Mouse (Mus musculus): Measurements from ENCODE around the gene Cdh7. TPM values are rescaled to one million over a fixed set of nuclear protein-coding genes. Genes with fewer than 3 reads are reported as not detected.
A peak's percentile ranks its signal among the peaks of the same experiment; 100 is the strongest.

The Cdh7 gene
- polyA plus RNA-seq (2015; fragmentation: Nextera tagmentation; extraction: Ambion mirVana): 10.8 and 11.8 TPM in 2 replicates

- H3K4me3 ChIP-seq: peak within 1 kb of the TSS; percentile 67
- H3K27me3 ChIP-seq: no peaks in the 10 kb centered on the region
- no peaks in the 10 kb centered on the region for H3K9me3 ChIP-seq (replicated peaks)
- peaks cover 20% of the 10 kb centered on the region for H3K4me1 ChIP-seq
- H3K9ac ChIP-seq: peak within 1 kb of the TSS; percentile 72
- peak within 1 kb of the TSS; percentile 78 for H3K27ac ChIP-seq
- no peaks in the 10 kb centered on the region for H3K36me3 ChIP-seq (ENCODE audit: poor library complexity, severe bottlenecking)
- under 1% methylated on average over 26 of the region's 35 CpGs for WGBS
- ATAC-seq: peak; percentile 90
- H3K4me2 ChIP-seq: peak within 1 kb of the TSS; percentile 91
Measured at GRCm38 (mm10) chr1:109982064-109982808, at the start of gene Cdh7. Gene Cdh7, plus strand, starts transcription at chr1:109982431.

GRCm38 (mm10) chr1:109932674-109933073 is 49.6 kb upstream of the Cdh7 start:
- WGBS: 69% methylated on average over 3 of the region's 3 CpGs
- peak; percentile 86 for ATAC-seq
- Histone ChIP-seq H3K9ac (no peak overlapping the region), H3K4me3 (no peak overlapping the region), H3K36me3 (ENCODE audit: poor library complexity, severe bottlenecking) (no peaks in the 10 kb centered on the region), H3K4me2 (no peak overlapping the region), H3K4me1 (no peaks in the 10 kb centered on the region), H3K27ac (no peak overlapping the region), H3K9me3 (replicated peaks) (no peaks in the 10 kb centered on the region), H3K27me3 (no peaks in the 10 kb centered on the region)

GRCm38 (mm10) chr1:109948571-109948970 is 33.7 kb upstream of the Cdh7 start:
- no peaks in the 10 kb centered on the region for H3K9me3 ChIP-seq (replicated peaks)
- 68% methylated on average over 2 of the region's 2 CpGs for WGBS
- no peaks in the 10 kb centered on the region for H3K36me3 ChIP-seq (ENCODE audit: poor library complexity, severe bottlenecking)

GRCm38 (mm10) chr1:109971721-109972425 is 10.4 kb upstream of the Cdh7 start:
- no peak overlapping the region for H3K4me3 ChIP-seq
- H3K36me3 ChIP-seq (ENCODE audit: poor library complexity, severe bottlenecking): no peaks in the 10 kb centered on the region
- H3K9me3 ChIP-seq (replicated peaks): no peaks in the 10 kb centered on the region
- ATAC-seq: peak; percentile 95
- no peak overlapping the region for H3K4me2 ChIP-seq
- WGBS: 16% methylated on average over 5 of the region's 5 CpGs
- H3K27ac ChIP-seq: peak overlapping the region; percentile 19; the same call in 1 of the 2 replicates
- no peaks in the 10 kb centered on the region for H3K27me3 ChIP-seq
- H3K9ac ChIP-seq: no peak overlapping the region
- H3K4me1 ChIP-seq: peaks cover 10% of the 10 kb centered on the region

More at GRCm38 (mm10) chr1:109948571-109948970, 33.7 kb upstream of the Cdh7 start:
- H3K27me3 ChIP-seq: no peaks in the 10 kb centered on the region
- no peak overlapping the region for H3K27ac ChIP-seq
- no peak overlapping the region for H3K9ac ChIP-seq
- no peak overlapping the region for H3K4me2 ChIP-seq
- no peak overlapping the region for H3K4me3 ChIP-seq
- peak; percentile 72 for ATAC-seq
- H3K4me1 ChIP-seq: 0 out of 2 replicates have a peak, but pooled peaks cover 2% of the 10 kb centered on the region

GRCm38 (mm10) chr1:109972426-109973015 is 9.7 kb upstream of the Cdh7 start:
- no peaks in the 10 kb centered on the region for H3K27me3 ChIP-seq
- peak overlapping the region; percentile 19; the same call in 1 of the 2 replicates for H3K27ac ChIP-seq
- no peak overlapping the region for H3K9ac ChIP-seq
- 6% methylated on average over 4 of the region's 4 CpGs for WGBS
- H3K36me3 ChIP-seq (ENCODE audit: poor library complexity, severe bottlenecking): no peaks in the 10 kb centered on the region
- no peak overlapping the region for H3K4me2 ChIP-seq
- peaks cover 10% of the 10 kb centered on the region for H3K4me1 ChIP-seq
- H3K4me3 ChIP-seq: no peak overlapping the region
- H3K9me3 ChIP-seq (replicated peaks): no peaks in the 10 kb centered on the region
- ATAC-seq: peak; percentile 58

- Histone ChIP-seq H3K4me1 (peaks cover 20% of the 10 kb centered on the region), H3K36me3 (ENCODE audit: poor library complexity, severe bottlenecking) (no peaks in the 10 kb centered on the region), H3K27me3 (no peaks in the 10 kb centered on the region), H3K4me2 (peak overlapping the region; percentile 91), H3K27ac (peak overlapping the region; percentile 78), H3K4me3 (peak overlapping the region; percentile 67), H3K9me3 (replicated peaks) (no peaks in the 10 kb centered on the region), H3K9ac (peak overlapping the region; percentile 72)
- ATAC-seq: peak; percentile 90
- under 1% methylated on average over 38 of the region's 38 CpGs for WGBS
Measured at GRCm38 (mm10) chr1:109982809-109983536, 742 bp downstream of the Cdh7 start.

- H3K4me2 ChIP-seq: peak overlapping the region; percentile 91
- no peak overlapping the region; the same call in 1 of the 2 replicates for H3K9ac ChIP-seq
- no peaks in the 10 kb centered on the region for H3K9me3 ChIP-seq (replicated peaks)
- H3K4me1 ChIP-seq: peaks cover 20% of the 10 kb centered on the region
- no peaks in the 10 kb centered on the region for H3K27me3 ChIP-seq
- WGBS: 4% methylated on average over 6 of the region's 6 CpGs
- no peak for ATAC-seq
- peak overlapping the region; percentile 67 for H3K4me3 ChIP-seq
- peak overlapping the region; percentile 78; the same call in 1 of the 2 replicates for H3K27ac ChIP-seq
- H3K36me3 ChIP-seq (ENCODE audit: poor library complexity, severe bottlenecking): no peaks in the 10 kb centered on the region
Measured at GRCm38 (mm10) chr1:109983537-109983912, 1.3 kb downstream of the Cdh7 start.

GRCm38 (mm10) chr1:109984776-109985175 is 2.5 kb downstream of the Cdh7 start:
- Histone ChIP-seq H3K4me3 (peak overlapping the region; percentile 20), H3K4me1 (peaks cover 20% of the 10 kb centered on the region), H3K36me3 (ENCODE audit: poor library complexity, severe bottlenecking) (no peaks in the 10 kb centered on the region), H3K27ac (no peak overlapping the region), H3K27me3 (no peaks in the 10 kb centered on the region), H3K9me3 (replicated peaks) (no peaks in the 10 kb centered on the region), H3K4me2 (peak overlapping the region; percentile 38), H3K9ac (no peak overlapping the region)
- WGBS: 5% methylated on average over 3 of the region's 3 CpGs
- ATAC-seq: no peak

GRCm38 (mm10) chr1:109985468-109985867 is 3.2 kb downstream of the Cdh7 start:
- Histone ChIP-seq H3K4me2 (peak overlapping the region; percentile 16; the same call in 1 of the 2 replicates), H3K9me3 (replicated peaks) (no peaks in the 10 kb centered on the region), H3K27ac (no peak overlapping the region), H3K9ac (no peak overlapping the region), H3K27me3 (no peaks in the 10 kb centered on the region), H3K4me1 (peaks cover 20% of the 10 kb centered on the region), H3K4me3 (no peak overlapping the region), H3K36me3 (ENCODE audit: poor library complexity, severe bottlenecking) (no peaks in the 10 kb centered on the region)
- peak; percentile 39; the same call in 1 of the 2 replicates for ATAC-seq
- WGBS: 3% methylated on average over 1 of the region's 1 CpGs

GRCm38 (mm10) chr1:109989541-109989940 is 7.3 kb downstream of the Cdh7 start:
- WGBS: 82% methylated on average over 2 of the region's 2 CpGs
- H3K4me2 ChIP-seq: no peak overlapping the region
- no peak overlapping the region for H3K9ac ChIP-seq
- no peaks in the 10 kb centered on the region for H3K27me3 ChIP-seq
- no peak overlapping the region for H3K27ac ChIP-seq
- no peaks in the 10 kb centered on the region for H3K36me3 ChIP-seq (ENCODE audit: poor library complexity, severe bottlenecking)
- 0 out of 2 replicates have a peak, but pooled peaks cover 3% of the 10 kb centered on the region for H3K4me1 ChIP-seq
- H3K4me3 ChIP-seq: no peak overlapping the region
- ATAC-seq: no peak
- H3K9me3 ChIP-seq (replicated peaks): no peaks in the 10 kb centered on the region

GRCm38 (mm10) chr1:109993906-109994305 is 11.7 kb downstream of the Cdh7 start:
- no peaks in the 10 kb centered on the region for H3K9me3 ChIP-seq (replicated peaks)
- 87% methylated on average over 5 of the region's 5 CpGs for WGBS
- no peak for ATAC-seq

More at GRCm38 (mm10) chr1:109993906-109994305, 11.7 kb downstream of the Cdh7 start:
- no peaks in the 10 kb centered on the region for H3K36me3 ChIP-seq (ENCODE audit: poor library complexity, severe bottlenecking)
- H3K27ac ChIP-seq: no peak overlapping the region
- no peak overlapping the region for H3K9ac ChIP-seq
- H3K4me2 ChIP-seq: no peak overlapping the region
- H3K27me3 ChIP-seq: no peaks in the 10 kb centered on the region
- H3K4me1 ChIP-seq: no peaks in the 10 kb centered on the region
- no peak overlapping the region for H3K4me3 ChIP-seq

Data from forebrain, embryonic 13.5 days (tissue).